Mouse (Mus musculus) Muller cell, postnatal 12 days (primary cell): ENCODE results near the gene Zbtb3.

Source experiments
- DNase-seq: peaks from one replicate; pipeline ENCODE4 v3.0.0-alpha.2; 2015; ENCODE audit errors: inconsistent ontology term

Gene Zbtb3

DNA sequence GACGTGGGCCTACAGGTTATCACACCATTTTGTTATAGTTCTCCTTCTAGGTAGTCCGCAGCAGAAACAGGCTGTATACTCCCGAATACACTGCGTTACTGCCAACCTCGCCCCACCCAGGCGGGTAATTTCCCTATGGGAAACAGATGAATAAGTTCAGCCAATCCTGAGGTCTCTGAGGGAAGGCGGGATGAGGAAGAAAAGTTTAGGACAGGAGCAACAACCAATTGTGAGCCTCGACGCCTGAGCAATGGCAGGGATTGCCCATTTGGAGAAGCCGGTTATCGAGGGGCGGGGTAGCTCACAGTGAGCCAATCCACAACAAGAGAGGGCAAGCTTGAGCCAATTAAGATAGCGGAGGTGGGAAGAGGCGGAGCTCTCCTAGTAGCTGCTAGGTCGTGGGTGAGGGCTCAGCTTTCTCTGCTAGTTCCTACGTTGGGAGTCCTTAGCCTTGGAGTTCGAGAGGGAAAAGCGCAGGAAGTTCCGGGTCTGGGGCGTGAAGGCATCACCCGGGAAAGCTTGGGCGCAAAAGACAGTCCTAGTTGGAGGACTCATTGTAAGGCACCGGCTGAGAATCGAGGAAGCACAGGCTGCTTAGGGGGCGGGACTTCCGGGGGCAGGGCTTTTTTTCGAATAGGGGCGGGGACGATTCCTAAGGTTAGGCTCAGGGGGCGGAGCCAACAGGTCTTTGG lies at the start of gene Zbtb3:
Gene Zbtb3, plus strand, starts transcription at position 426 of the 692 bp plus-strand sequence.
- DNase-seq: peak; percentile 98

DNA sequence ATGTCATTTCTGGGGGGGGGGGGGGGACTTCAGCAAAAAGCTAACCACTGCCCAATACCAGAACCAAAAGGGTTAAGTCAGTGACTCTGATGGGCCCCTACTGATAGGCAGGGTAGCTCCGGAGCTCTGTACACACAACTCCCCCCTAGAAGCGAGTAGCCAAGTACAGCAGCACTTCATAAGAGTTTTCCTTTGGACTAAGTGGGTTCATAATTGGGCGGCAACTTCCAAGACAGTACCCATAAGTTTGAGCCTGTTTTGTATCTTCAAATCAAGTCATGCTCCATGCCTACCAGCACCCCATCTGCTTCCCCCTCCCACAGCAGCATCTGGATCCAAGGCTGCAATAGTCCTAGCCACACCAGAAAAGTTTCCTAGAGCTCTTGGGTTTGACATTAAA lies 46.7 kb upstream of the Zbtb3 start:
- no peak for DNase-seq

DNA sequence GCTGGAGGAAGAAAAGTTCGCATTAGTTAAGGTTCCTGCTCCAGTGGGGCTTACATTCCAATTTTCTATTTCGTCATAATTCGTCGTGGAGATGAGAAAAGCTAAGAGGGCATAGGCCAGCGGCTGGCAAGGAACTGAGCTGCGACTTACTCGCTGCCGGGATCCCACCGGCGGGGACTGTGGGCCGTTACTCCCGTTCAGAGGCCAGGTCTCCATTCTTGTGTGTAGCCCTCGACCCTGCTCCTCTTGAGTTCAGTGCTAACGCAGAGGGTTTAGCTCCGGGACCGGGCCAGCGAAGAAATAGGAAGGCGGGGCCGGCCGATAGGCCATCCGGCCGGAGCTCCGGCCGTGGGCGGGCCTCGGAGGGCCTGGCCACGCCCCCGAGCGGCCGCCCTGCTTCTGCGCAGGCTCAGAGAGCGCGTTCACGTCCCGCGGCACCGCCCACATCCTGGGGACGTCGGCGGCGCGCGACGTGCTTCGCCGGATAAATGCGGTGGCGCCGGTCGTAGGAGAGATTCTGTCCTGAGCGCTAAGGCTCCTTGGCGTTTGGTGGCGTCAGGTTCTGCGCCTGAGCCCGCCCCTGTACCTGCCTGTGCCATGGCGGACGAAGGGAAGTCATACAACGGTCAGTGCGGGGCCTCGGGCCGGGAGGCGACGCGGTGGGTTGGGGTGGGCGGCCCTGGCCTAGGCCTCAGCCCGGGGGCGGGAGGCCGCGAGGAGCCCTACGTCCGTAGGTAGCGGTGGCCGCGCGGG lies 45.5 kb upstream of the Zbtb3 start, which contains the start of gene Nxf1:
Gene Nxf1, plus strand, starts transcription at position 439 of the 753 bp plus-strand sequence.
- peak; percentile 97 for DNase-seq

DNA sequence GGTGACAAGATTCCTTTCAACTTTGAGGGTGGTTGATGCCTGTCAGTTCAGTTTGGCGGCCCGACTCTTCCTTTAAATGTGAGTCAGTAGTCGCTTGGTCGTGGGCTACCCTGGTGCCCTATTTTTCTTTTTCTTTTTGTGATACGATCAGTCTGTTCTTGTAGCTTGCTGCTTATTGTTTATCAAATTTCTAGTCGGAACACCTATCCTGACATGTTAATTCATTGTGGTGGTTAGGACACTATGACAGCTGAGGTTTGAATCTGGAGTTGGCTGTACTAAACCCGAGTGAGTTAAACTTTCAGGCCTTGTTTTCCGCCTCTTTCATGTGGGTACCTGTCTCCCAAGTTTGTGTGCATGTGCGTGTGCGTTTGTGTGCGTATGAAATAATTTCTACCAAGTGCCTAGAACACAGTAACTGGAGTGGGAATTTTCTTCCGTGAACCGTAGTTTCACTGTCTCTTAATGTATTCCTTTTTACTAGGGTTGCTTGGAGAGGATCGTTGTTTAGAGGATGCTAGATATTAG lies 44.8 kb upstream of the Zbtb3 start:
- DNase-seq: peak; percentile 39

DNA sequence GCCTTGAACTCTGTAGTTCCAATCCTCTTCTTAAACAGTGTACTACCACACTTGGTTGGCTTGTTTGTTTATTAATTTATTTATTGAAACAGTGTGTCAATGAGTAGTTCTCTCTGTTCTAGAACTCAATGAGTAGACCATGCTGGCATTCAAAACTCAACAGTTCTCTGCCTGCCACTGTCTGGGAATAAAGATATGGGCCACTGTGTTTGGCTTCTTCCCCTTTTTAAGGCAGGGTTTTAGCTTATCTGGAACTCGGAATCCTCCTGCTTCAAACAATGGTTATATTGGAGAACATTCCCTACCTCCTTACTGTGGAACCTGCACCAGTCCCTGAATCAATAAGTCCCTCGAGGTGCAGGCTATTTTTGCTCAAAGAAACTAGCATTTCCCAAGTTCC lies 43.5 kb upstream of the Zbtb3 start:
- DNase-seq: no peak

DNA sequence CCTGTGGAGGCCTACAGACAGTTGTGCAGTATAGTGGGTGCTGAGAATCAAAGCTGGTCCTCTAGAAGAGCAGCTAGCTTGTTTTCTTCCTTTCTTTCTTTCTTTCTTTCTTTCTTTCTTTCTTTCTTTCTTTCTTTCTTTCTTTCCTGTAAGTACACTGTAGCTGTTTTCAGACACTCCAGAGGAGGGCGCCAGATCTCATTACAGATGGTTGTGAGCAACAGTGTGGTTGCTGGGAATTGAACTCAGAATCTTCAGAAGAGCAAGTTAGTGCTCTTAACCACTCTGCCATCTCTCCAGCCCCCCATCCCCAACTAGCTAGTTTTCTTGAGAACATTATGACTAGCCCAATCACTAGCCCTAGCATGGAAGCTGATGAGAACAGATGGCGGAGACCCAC lies 41.6 kb upstream of the Zbtb3 start:
- no peak for DNase-seq

DNA sequence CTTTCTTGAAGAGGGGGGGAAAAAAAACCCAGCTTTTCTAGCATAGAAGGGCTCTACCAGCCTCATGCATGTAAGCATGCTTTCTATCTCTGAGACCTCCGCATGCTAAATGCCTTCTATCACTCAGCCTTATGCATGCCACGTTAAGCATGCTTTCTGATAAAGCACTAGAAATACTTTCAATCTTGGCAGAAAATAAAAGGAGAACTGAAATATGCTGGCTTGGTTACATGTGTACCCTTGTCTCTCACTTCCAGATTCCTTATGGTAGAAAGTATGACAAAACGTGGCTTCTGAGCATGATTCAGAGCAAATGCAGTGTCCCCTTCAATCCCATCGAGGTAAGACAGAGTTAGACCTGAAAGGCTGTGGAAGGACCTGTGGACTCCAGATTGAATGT lies 39.1 kb upstream of the Zbtb3 start:
- DNase-seq: no peak

DNA sequence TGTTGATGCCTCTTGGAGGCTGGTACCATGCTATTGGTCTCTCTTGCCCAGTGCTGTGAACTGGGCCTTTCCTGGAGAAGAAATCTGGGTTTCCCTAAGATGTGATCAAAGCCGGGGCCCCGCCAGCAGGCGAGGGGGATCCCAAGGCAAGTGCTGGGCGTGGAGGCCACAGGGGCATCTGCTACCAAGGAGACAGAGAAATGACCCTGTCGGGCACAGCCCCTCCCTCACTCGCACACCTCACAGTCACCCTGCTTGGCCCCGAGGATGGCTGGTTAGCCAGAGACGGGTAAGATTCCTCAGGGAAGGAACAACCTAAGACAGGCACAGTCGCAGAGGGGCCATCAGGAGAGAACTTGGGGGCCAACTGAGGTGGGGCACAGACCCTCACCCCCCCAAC lies 36.8 kb upstream of the Zbtb3 start:
- DNase-seq: no peak

DNA sequence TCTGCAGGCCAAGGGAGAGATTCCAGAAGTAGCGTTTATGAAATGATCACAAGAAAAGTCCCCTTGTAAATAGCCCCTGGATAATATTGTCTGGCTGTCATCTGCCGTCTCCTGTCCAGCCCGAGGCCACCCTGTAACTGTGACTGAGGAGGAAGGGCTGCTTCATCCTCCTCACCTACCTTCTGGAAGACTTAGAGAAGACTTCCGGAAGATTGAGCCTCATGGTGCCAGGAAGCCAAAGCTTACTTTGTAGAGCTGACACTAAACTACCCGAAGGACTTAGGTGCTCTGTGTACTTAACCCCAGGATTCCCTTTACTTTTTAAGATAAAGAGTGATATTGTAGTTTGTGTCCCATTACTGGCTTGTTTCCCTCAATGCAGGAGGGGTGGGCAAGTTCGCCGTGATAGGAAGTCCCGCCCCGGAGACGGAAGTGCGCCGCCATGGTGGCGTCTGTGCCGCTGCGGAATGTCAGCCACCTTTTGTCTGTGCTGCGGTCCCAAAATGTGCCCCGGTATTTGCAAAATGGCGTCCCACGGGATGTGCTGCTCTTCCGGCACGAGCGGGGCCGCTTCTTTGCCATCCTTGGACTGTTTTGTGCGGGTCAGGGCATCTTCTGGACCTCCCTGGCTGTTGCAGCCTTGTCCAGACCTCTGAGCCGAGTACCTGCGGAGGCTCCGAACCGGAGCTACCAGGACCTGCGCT lies 31.6 kb upstream of the Zbtb3 start, which contains the start of gene Tmem223:
Gene Tmem223, plus strand, starts transcription at position 430 of the 704 bp plus-strand sequence.
- peak; percentile 70 for DNase-seq

DNA sequence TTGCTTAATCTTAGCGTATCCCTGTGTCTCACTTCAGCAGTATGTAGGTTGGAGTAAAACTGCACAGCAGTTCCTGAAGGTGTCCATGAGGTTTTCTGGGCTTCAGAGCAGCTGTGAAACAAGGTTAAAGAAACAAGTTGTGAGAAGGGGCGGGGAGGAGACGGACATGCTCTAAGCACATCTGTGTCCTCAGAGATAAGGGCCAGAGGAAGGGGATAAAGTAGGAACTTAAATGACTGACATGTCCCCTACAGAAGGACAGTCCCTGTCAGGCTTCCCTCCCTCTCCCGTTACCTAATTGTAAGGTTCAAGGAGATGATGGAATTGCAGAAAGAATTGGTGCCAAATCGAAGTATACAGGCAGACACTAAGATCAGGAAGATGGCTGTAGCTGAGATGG lies 29.4 kb upstream of the Zbtb3 start:
- DNase-seq: no peak

DNA sequence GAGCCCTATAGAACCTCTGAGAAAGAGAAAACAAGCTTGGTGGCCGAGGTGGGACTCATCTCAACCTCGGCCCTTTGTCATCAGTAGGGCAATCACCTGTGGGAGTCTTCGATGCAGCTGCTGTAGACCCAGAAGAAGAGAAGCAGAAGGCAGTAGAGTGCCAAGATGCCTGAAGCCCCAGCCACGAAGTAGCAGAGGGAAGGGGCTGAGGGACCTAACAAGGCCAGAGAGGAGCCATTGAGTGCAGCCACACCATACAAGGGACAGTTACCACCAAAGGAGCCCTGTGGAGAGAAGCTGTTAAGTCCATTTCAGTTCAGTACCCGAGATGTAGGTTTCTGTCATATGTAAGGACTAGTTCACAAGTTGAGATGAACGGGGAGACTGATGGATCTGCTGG lies 28.9 kb upstream of the Zbtb3 start:
- DNase-seq: no peak

DNA sequence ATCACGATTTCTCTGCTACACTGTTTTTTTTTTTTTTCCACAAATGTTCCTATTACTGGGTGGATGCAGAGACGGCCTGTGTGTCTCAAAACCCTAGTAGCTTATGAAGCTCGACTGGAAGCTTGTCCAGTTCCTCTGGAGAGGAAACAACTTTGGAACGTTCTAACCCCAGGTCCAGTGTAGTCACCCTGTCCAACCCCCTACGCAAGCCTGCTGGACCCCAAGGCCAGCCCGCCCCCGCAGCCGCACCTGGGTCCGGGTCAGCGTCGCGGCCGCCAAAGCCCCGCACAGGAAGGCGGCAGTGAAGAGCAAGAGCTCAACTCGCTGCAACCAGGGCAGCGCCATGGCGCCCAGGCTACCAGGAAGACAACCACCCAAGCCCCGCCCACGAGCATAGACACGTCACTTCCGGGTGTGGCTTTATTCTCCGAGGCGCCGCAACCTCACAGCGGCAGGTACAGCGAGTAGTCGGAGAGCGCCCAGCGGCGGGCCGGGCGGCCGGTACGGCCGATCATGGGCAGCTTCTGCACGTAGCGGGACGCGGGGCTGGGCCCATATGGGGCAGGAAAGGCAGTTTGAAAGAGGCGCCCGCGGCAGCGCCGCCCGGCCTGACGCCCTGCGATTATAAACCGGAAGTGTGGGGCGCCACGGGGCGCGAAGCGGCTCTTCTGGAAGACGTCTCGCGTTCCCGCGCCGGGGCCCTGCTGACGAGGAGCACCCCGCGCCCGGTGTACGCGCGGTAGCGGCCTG lies 28.1 kb upstream of the Zbtb3 start, which contains the start of gene Tmem179b:
Gene Tmem179b, minus strand, starts transcription at position 382 of the 750 bp plus-strand sequence.
- DNase-seq: peak; percentile 93

DNA sequence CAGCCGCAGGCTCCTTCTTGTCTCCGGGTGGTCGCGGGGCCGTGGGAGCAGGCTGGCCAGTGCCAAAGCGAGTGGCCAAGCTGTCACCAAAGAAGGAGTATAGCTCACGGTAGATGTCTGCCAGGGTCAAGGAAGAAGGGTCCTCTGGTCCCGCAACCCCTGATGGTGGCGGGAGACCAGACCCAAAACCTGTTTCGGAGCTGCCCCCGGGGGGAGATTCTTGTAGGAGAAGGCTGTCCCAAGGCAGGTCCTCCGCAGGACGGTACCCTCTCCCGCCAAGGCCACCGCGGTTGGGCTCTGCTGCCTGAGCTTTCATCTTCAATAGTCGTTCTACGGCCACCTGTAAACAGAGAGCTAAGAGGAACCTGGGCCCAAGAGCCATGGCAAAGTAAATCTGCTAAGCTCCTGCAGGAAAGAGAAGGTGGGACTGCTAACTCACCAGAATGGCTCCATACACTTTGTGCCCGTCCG lies 27.4 kb upstream of the Zbtb3 start:
- DNase-seq: peak; percentile 27

DNA sequence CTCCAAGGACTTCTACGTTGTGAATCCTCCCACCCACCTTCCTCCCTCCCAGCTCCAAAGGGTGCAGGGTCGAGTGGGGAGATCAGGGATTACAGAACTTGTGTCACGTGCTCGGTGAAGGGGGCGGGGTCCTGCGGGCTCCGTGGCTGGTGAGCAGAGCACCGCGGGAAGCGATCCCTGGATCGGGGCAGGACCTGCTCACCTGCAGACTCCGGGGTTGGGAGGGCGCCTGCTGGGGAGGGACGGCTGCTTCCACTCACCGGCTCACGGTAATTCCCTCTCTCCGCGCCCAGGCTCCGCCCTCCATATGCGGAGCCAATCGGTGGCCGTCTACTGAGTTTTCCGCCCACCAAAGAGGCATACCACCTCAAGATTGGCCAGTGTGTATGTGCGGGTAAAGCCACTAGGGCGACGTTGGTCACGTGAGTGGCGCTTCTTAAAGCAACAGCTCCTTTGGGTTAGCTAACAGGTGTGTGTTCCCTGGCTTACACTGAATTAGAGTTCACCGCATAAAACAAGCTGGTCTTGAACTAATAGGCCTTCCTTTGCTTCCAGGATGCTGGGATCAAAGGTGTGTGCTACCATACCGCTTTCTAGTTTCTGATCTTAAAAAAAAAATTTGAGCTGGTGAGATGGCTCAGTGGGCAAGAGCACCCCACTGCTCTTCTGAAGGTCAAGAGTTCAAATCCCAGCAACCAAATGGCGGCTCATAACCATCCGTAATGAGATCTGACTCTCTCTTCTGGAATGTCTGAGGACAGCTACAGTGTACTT lies 16.2 kb upstream of the Zbtb3 start, which contains the start of gene Taf6l:
Gene Taf6l, minus strand, starts transcription at position 410 of the 774 bp plus-strand sequence.
- DNase-seq: peak; percentile 93

DNA sequence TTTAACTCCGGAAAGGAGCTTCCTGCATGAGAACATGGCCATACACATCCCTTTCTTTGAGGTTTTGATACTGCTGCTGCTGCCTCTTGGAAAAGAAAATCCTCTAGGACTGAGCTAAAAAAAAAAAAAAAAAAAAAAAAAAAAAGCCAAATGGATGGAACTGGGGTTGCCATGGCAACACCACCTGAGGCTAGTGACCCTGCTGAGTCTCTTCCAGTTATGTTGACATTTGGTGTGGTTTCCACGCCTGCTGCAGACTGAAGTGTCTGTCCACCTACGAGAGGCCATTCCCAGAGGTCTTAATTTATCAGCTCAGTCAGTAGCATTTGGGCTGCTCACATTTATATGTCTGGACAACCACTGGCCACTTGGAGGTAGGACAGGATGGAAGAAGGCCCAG lies 13.8 kb upstream of the Zbtb3 start:
- no peak for DNase-seq

DNA sequence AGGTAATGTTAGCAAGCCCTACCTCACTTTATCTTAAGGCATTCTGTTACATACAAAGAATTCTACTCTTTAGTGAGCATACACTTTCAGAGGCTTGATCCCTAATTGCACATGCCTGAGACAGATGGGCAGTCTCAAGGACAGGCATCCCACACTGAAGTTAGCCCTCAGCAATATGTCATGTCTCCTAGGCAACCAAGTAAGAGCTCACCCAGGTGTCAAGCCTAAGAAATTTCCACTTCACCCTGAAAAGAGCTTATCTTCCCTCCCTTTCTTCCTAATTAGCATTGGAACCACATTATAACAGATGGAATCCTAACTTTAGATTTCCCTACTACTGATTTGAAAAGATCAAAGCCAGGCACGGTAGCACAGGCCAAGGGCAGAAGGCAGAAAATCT lies 13.2 kb upstream of the Zbtb3 start:
- no peak for DNase-seq

DNA sequence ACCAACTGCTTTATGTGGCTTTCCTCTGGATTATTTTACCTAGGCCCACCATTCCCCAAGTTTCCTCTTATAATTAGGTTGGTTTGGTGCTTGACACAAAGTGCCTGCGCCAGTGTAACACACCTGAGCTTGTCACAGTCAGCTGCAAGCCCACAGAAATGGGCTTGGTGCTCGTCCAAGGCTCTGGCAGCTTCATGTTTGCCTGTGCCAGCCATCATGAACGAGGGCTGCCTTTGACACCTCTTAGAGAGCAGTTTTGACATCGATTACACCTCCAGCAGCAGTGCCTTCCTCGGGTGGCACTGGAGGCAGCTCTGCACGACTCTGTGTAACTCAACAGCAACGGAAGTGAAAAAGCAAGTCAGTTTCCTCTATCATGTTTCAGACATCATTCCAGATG lies 12.2 kb upstream of the Zbtb3 start:
- DNase-seq: no peak

DNA sequence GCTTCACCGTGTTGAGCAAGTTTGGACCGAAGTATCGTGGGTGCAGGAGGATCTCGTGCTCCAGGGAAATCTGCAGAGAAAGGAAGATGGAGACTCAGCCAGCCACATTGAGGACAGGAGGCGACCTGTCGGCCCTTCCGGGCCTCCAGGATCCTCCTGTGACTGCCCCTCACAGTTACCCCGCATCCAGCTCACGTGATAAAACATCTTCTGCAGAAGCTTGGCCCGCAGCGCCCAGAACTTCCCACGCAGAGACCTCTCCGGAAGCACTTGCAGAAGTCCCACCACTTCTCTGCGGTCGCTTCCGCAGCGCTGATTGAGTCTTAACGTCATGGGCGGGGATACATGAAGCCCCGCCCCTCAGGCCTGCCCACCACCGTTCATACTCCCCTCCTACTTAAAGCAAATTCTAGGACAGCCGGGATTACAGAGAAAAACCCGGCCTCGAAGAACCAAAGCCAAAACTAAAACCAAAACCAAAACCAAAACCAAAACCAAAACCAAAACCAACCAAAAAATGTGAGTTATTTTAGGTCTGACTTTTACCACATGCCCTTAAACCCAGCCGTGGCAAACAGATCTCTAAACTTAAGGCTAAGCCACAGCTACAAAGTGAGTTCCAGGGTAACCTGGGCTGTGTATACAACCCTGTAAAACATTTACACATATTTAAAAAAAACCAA lies 4.0 kb upstream of the Zbtb3 start, which contains the start of gene Polr2g:
Gene Polr2g, minus strand, starts transcription at position 314 of the 683 bp plus-strand sequence.
- peak; percentile 96 for DNase-seq

DNA sequence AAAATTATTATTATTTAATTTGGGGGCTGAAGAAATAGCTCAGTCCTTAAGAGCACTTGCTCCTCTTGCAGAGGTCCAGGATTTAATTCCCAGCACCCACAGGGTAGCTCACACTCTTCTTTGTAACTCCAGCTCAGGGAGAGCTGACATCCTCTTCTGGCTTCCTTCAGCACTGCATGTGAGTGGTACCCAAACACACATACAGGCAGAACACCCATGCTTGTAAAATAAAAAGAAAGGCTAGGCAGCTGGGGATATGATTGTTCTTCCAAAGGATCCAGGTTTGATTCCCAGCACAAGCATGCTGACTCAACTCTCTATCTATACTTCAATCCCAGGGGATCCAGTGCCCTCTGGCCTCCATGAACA lies 3.4 kb upstream of the Zbtb3 start:
- no peak for DNase-seq
